ENCODE assay signal across 18 mouse cellular contexts in the genomic region with DNA sequence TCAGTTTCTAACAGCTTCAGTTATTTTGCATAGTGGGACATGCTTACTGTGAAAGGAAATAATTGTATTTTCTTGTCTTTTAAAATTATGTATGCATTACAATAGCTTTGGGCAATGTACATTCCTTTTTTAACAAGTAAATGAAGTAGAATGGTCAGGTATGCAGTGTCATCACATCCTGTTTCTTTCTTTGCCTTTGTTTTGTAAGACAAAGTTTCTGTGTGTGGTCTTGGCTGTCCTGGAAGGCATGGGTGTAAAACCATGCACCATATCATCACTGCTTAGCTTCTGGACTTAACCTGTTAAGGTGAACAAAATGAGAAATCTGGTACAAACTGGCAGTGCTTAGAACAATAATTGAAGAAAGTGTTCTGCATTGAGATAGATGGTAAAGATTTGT.
"Had no signal": no experiment of that assay in that cellular context is flagged by ENCODE, and none has a peak within 500 bp of the region (broad histone marks: within the 10 kb centered on the region; RNA-seq: fewer than 3 reads in every experiment).

No protein-coding gene starts in this region.

- H3K4me2 ChIP-seq: lung, embryonic 14.5 days; midbrain, embryonic 12.5 days; neural tube, embryonic 13.5 days; neural tube, embryonic 15.5 days; stomach, embryonic 15.5 days had no signal

- H3K9me3 ChIP-seq: midbrain, embryonic 12.5 days; neural tube, embryonic 13.5 days; neural tube, embryonic 15.5 days; stomach, embryonic 15.5 days had no signal

- H3K4me1 ChIP-seq: stomach, embryonic 15.5 days had no signal

- H3K27me3 ChIP-seq: midbrain, embryonic 12.5 days; neural tube, embryonic 13.5 days; neural tube, embryonic 15.5 days; stomach, embryonic 15.5 days had no signal

- ATAC-seq: midbrain, embryonic 16.5 days had no signal

- H3K27ac ChIP-seq: midbrain, embryonic 12.5 days; neural tube, embryonic 13.5 days; neural tube, embryonic 15.5 days; stomach, embryonic 15.5 days; stomach, postnatal 0 days had no signal

- H3K9ac ChIP-seq: lung, embryonic 14.5 days; midbrain, embryonic 12.5 days; neural tube, embryonic 13.5 days; neural tube, embryonic 15.5 days; stomach, embryonic 15.5 days had no signal

- DNase-seq: lung, adult 18-20 months; lung, embryonic 14.5 days; lung, postnatal 10 days; lung, postnatal 4 days; midbrain, embryonic 14.5 days; retina, postnatal 1 day; right cerebral cortex, adult 18-20 months; right cerebral cortex, postnatal 14 days; thymus, adult 2 months; thymus, postnatal 14 days; thymus, postnatal 36 days had no signal

- H3K4me3 ChIP-seq: midbrain, embryonic 12.5 days; myocyte; neural tube, embryonic 13.5 days; neural tube, embryonic 15.5 days; stomach, embryonic 15.5 days had no signal
